Mouse (Mus musculus): ENCODE measurements at regions not wholly inside any gene's neighbourhood (a gene's known extent, or its start where the extent isn't known, plus 50 kb on each side); places are given as distances from the start of the nearest gene placed in this dataset.

GRCm38 (mm10) chr13:118480237-118480636, 93.2 kb upstream of the Mrps30 start:
- no peak overlapping the region for H3K4me2 ChIP-seq (replicated peaks)
- H3K27ac ChIP-seq = no peak overlapping the region
- 83% methylated on average over 1 of the region's 1 CpGs for WGBS
- H3K9ac ChIP-seq = no peak overlapping the region
- no peak for ATAC-seq
- no peaks in the 10 kb centered on the region for H3K9me3 ChIP-seq
- no peaks in the 10 kb centered on the region for H3K36me3 ChIP-seq
- no peaks in the 10 kb centered on the region for H3K4me1 ChIP-seq (replicated peaks)
- H3K27me3 ChIP-seq (replicated peaks) = no peaks in the 10 kb centered on the region
- H3K4me3 ChIP-seq (replicated peaks) = no peak overlapping the region

GRCm38 (mm10) chr13:118478487-118478886, 91.4 kb upstream of the Mrps30 start:
- no peak overlapping the region for H3K27ac ChIP-seq
- WGBS = 78% methylated on average over 1 of the region's 1 CpGs
- H3K4me3 ChIP-seq (replicated peaks) = no peak overlapping the region
- no peaks in the 10 kb centered on the region for H3K36me3 ChIP-seq
- H3K4me2 ChIP-seq (replicated peaks) = no peak overlapping the region
- H3K9me3 ChIP-seq = no peaks in the 10 kb centered on the region
- no peaks in the 10 kb centered on the region for H3K27me3 ChIP-seq (replicated peaks)
- H3K9ac ChIP-seq = no peak overlapping the region
- H3K4me1 ChIP-seq (replicated peaks) = no peaks in the 10 kb centered on the region
- no peak for ATAC-seq

DNA sequence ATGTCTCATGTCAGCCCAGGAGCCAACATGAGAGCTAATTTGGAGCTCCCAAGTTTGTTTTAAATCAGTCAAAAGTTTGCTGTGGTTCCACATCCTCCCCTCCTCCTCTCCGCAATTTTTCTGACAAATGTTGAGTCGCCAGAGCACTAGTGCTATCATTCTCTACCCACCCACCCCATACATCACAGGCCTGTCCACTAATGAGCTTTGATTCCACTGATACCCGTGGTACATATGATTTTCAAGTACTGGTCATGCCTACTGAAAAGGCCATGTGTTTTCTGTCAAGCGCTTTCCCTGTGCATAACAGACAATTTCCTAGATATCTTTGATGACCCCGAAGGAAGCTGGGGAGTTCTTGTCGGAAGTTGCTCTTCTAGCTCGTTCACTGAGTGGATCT, 85.5 kb upstream of the Mrps30 start:
- no peak for ATAC-seq
- Histone ChIP-seq H3K4me1 (replicated peaks) (no peaks in the 10 kb centered on the region), H3K9ac (no peak overlapping the region), H3K27ac (no peak overlapping the region), H3K9me3 (no peaks in the 10 kb centered on the region), H3K4me2 (replicated peaks) (no peak overlapping the region), H3K4me3 (replicated peaks) (no peak overlapping the region), H3K36me3 (no peaks in the 10 kb centered on the region), H3K27me3 (replicated peaks) (no peaks in the 10 kb centered on the region)
- 51% methylated on average over 7 of the region's 7 CpGs for WGBS

DNA sequence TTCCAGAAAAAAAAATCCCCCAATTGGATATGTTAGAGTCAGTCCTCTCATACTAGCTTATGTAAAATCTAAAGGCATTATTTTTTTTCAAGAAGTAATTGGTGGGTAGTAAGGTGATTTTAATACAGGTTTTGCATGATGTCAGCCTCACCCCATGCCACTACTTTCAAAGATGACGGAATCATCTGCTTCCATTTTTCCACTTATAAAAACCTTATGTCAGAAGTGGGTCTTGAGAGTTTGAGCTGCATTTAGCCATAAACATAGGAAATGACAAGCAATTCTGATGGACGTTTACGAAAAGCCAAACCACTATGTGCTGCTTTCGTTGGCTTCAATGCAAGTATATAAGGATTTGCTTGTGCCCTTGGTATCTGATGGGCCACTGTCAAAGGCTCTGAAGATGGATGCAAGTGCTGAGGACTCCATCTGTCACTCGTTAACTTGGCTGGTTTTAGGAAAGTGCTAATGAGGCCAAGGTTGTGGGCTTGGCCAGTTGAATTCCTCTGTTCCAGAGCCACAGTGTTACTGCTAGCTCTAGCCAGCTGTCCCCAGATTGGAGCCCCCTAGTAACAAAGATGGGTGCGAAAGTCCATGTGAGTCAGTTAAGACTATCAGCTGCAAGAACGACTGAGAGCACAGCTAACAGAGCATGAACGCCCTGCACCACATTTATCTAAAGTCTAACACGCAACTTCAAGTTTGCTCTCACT, 72.8 kb upstream of the Mrps30 start:
- no peak overlapping the region for H3K9ac ChIP-seq
- H3K4me1 ChIP-seq (replicated peaks) = no peaks in the 10 kb centered on the region
- no peak overlapping the region for H3K27ac ChIP-seq
- H3K9me3 ChIP-seq = no peaks in the 10 kb centered on the region
- 82% methylated on average over 9 of the region's 9 CpGs for WGBS
- H3K4me2 ChIP-seq (replicated peaks) = no peak overlapping the region
- no peak overlapping the region for H3K4me3 ChIP-seq (replicated peaks)
- H3K27me3 ChIP-seq (replicated peaks) = no peaks in the 10 kb centered on the region
- H3K36me3 ChIP-seq = no peaks in the 10 kb centered on the region
- no peak for ATAC-seq

DNA sequence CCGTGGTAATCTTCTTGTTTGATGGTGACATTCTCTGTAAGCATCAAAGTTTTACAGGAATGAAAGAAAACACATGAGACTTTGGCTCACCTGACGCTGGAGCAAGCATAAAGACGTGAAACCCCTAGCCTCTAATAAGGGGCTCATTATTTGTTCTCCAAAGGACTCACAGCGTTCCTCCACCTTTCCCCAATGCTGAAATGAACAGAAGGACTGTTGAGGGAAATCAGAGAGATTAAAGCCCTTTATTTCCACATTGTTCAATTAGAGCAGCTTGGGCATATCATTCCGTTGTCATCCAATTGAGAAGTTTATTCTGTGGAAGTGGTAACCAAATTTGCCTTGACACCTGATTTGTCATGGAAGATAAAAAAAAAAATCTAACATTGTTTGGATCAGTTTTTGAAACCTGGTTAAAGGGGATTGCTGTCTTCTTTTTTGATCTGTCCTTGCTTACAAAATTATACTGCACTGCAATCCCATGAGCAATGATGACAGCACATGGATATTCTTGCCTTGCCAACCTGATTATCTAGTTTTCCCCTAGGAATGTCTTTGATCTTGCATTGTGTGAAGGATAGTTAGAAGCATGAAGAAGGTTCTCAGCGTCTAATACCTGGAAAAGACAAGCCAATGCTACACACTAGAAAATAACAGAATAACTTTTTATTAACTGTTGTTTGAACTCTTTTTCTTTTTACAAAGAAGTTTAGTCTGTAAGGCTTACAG, 62.1 kb upstream of the Mrps30 start:
- no peak for ATAC-seq
- Histone ChIP-seq H3K27ac (no peak overlapping the region), H3K4me3 (replicated peaks) (no peak overlapping the region), H3K9me3 (no peaks in the 10 kb centered on the region), H3K4me2 (replicated peaks) (no peak overlapping the region), H3K9ac (no peak overlapping the region), H3K27me3 (replicated peaks) (no peaks in the 10 kb centered on the region), H3K4me1 (replicated peaks) (no peaks in the 10 kb centered on the region), H3K36me3 (no peaks in the 10 kb centered on the region)
- 66% methylated on average over 6 of the region's 6 CpGs for WGBS

GRCm38 (mm10) chr13:118441322-118442064, 54.4 kb upstream of the Mrps30 start:
- Histone ChIP-seq H3K27me3 (replicated peaks) (no peaks in the 10 kb centered on the region), H3K4me2 (replicated peaks) (no peak overlapping the region), H3K27ac (no peak overlapping the region), H3K4me3 (replicated peaks) (no peak overlapping the region), H3K9ac (no peak overlapping the region), H3K36me3 (no peaks in the 10 kb centered on the region), H3K9me3 (no peaks in the 10 kb centered on the region), H3K4me1 (replicated peaks) (no peaks in the 10 kb centered on the region)
- ATAC-seq = peak; percentile 92
- WGBS = 74% methylated on average over 5 of the region's 5 CpGs

Measured in intestine, embryonic 15.5 days (tissue).